Mouse (Mus musculus): ENCODE data around the gene Ptn.

DNA sequence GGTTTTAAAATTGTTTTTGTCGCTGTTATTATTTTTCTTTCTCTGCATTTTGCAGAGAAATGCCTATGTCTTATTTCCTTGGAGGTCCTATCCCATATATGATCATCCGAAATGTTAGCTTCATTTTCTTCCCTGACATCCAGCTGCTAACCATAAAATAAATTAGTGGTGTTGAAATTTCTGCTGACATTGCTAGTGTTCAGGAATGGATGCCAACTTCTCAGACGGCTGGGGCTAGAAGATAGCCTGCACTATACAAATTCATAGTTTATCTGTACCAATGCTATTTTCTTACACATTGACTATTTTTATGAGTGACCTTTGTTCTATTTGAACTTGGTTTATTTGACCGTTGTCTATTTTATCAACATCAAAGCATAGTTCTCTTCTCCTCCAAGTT, 20.8 kb downstream of the Ptn start:
- TF ChIP-seq CTCF (IDR thresholded peaks at IDR 0.05; ENCODE audit: low read depth, low read length): no peak
- no peak for TF ChIP-seq POLR2A (IDR thresholded peaks at IDR 0.05; ENCODE audit: borderline replicate concordance, low read depth, low read length)

Data from bone marrow macrophage, adult 2 months (primary cell).